Mouse (Mus musculus): Measurements from ENCODE around the gene Fbxl16.
A peak's percentile ranks its signal among the peaks of the same experiment; 100 is the strongest.
"Not testable (repeated sequence)": the region's sequence is repeated elsewhere in the genome, so short reads cannot be mapped to it uniquely, and the experiment has no call there.

The Fbxl16 gene

GRCm38 (mm10) chr17:25796211-25796771 is 12.6 kb upstream of the Fbxl16 start:
- peak; percentile 96 for DNase-seq

GRCm38 (mm10) chr17:25796951-25797369 is 11.9 kb upstream of the Fbxl16 start, which contains the start of gene Metrn:
TSS of gene Metrn (minus strand) at chr17:25797136.
- DNase-seq = peak; percentile 100

GRCm38 (mm10) chr17:25801029-25801428 is 7.9 kb upstream of the Fbxl16 start:
- peak; percentile 95 for DNase-seq

GRCm38 (mm10) chr17:25802825-25803517 is 5.9 kb upstream of the Fbxl16 start:
- peak; percentile 95 for DNase-seq

- no peak for DNase-seq
These were observed 2.4 kb upstream of the Fbxl16 start for GRCm38 (mm10) chr17:25806507-25806906.

- DNase-seq = not testable (repeated sequence)
These were observed 1.4 kb upstream of the Fbxl16 start for GRCm38 (mm10) chr17:25807452-25807851.

GRCm38 (mm10) chr17:25808028-25808427 is 857 bp upstream of the Fbxl16 start:
- DNase-seq = no peak

- DNase-seq = no peak
These were observed 888 bp downstream of the Fbxl16 start for GRCm38 (mm10) chr17:25809606-25810340.

GRCm38 (mm10) chr17:25810890-25811289 is 2.0 kb downstream of the Fbxl16 start:
- DNase-seq = no peak

- DNase-seq = peak; percentile 91
These were observed 4.6 kb downstream of the Fbxl16 start for GRCm38 (mm10) chr17:25813471-25813870.

- no peak for DNase-seq
These were observed 8.8 kb downstream of the Fbxl16 start for GRCm38 (mm10) chr17:25817662-25818061.

- DNase-seq = peak; percentile 91
These were observed 10.2 kb downstream of the Fbxl16 start for GRCm38 (mm10) chr17:25818851-25819780.

GRCm38 (mm10) chr17:25823452-25823851 is 14.6 kb downstream of the Fbxl16 start, which contains the start of gene Wdr24:
TSS of gene Wdr24 (plus strand) at chr17:25823627.
- peak; percentile 96 for DNase-seq

GRCm38 (mm10) chr17:25824362-25825142 is 15.7 kb downstream of the Fbxl16 start:
- peak; percentile 91 for DNase-seq

GRCm38 (mm10) chr17:25825311-25825710 is 16.4 kb downstream of the Fbxl16 start:
- DNase-seq = peak; percentile 91

- DNase-seq = peak; percentile 92
These were observed 17.2 kb downstream of the Fbxl16 start for GRCm38 (mm10) chr17:25825984-25826570.

- peak; percentile 91 for DNase-seq
These were observed 18.1 kb downstream of the Fbxl16 start for GRCm38 (mm10) chr17:25827011-25827410.

- peak; percentile 95 for DNase-seq
These were observed 18.8 kb downstream of the Fbxl16 start for GRCm38 (mm10) chr17:25827546-25828222.

- DNase-seq = no peak
These were observed 19.3 kb downstream of the Fbxl16 start for GRCm38 (mm10) chr17:25828223-25828594.

GRCm38 (mm10) chr17:25828712-25829557 is 20.1 kb downstream of the Fbxl16 start, which contains the start of gene Jmjd8:
TSS of gene Jmjd8 (plus strand) at chr17:25828867.
- peak; percentile 98 for DNase-seq
